Mouse (Mus musculus) left cerebral cortex, postnatal 14 days (tissue): ENCODE measurements around the gene Cul3. TPM values are rescaled to one million over a fixed set of nuclear protein-coding genes. Genes with fewer than 3 reads are reported as not detected.
A peak's percentile ranks its signal among the peaks of the same experiment; 100 is the strongest.

Experiments
- DNase-seq, 2 experiments: peaks; one replicate each; pipeline ENCODE4 v3.0.0; 2021 to 2022; ENCODE audit warnings: low spot score in 2 of 2, mixed read lengths in 1 of 2
- intact Hi-C: fragments of 180-260 bp; cut with DNase I; formaldehyde crosslinking; loops from one replicate; pipeline ENCODE4 v1.15.1; 2025
- total RNA-seq, 2 experiments: library from RNA; stranded (reverse); gene quantifications; 2 replicates each; pipeline ENCODE4 v1.2.3; 2021

Cul3 gene
- total RNA-seq, 2 experiments from 2014 or later, result 121 to 138 TPM

DNA sequence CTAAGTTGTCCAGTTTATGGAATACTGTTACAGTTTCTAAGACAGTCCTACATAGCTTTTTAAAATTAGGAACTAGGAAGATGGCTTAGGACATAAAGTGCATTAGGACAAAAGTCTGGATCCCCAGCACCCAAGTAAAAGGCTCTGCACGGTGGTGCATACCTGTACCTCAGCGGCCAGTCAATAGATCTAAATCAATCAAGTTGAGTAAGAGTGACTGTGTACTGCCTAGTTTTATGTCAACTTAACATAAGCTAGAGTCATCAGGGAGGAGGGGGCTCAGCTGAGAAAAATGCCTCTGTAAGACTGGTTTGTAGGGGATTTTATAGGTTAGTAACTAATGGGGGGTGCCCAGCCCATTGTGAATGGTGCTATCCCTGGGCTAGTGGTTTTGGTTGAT is 9.3 kb downstream of the Cul3 start:
- no peak for DNase-seq
- intact Hi-C loops, result no loop called here

DNA sequence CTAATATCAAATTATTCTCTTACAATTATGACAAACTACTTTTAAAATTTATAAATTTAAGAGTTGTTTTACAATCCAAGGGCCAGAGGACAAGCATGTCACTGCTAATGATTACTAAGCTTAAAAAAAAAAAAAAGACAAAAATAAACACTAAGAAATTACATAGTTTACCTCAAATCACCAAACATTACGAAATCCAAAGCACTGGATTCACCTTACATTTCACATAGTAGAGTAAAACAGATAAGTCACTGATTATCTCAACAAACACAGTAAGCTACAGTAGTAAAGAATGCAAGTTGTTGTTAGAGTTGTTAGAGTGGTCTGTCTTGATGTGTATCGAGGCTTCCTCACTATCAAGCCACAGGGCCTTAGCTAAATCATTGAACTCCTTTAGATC is 14.5 kb downstream of the Cul3 start:
- no peak for DNase-seq
- intact Hi-C loops, result no loop called here

DNA sequence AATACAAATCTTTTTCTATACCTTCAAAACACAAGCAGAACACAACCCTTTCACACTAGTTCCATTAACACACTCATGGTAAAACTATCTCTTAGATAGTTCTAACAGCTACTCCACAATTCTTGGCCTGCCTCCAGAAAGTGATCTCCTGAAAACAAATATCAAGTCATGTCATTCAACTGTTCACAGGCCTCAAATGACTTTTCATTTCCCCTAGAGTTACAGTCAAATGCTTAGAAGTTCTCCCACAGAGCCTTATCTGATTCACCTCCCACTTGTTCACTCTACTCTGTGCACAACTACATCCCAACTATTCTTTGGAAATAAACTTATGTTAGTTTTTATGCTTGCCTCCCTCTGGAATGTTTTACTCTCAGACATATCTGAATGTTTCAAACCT is 15.9 kb downstream of the Cul3 start:
- intact Hi-C loops, result no loop called here
- DNase-seq, result no peak

DNA sequence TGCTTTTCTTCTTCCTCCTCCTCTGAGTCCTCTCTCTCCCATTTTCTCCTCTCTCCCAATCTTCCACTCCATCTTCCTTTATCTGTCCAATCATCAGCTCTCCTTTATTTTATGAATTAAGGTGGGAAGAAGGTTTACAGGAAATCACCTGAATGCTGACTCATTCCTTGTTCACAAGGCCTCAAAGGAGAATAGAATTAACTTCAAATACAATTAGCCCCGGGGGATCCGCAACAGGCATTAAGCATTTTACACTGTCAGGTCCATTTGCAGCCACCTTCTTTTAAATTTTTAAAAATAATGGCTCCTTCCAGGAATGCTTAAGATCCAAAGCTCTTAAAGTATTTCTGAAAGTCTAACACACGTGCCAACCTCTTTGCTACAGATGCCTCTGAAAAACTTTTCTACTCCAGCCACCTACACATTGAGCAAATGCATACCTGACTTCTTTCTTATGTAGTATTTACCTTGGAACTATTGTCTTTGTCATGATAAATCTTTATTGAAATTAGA is 24.7 kb downstream of the Cul3 start:
- intact Hi-C loops, result no loop called here
- no peak for DNase-seq

DNA sequence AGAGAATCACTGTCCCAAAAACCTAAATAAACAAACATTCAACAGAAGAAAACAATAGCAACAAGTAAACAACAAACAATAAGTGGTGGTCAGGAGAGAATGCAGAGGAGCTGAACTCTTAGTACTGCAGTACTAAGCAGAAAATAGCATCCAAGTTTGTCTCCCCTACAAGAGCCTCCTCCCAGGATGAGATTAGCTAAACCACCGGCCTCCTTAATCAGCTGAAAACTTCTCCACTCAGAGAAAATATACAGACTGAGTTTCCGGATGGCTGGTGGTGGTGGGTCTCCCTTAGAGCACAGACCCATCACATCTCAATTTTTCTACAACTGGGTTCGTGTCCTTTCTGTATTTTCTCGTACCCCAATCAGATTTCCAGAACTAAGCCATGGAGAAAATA is 47.0 kb downstream of the Cul3 start:
- no peak for DNase-seq
- intact Hi-C loops, result no loop called here

DNA sequence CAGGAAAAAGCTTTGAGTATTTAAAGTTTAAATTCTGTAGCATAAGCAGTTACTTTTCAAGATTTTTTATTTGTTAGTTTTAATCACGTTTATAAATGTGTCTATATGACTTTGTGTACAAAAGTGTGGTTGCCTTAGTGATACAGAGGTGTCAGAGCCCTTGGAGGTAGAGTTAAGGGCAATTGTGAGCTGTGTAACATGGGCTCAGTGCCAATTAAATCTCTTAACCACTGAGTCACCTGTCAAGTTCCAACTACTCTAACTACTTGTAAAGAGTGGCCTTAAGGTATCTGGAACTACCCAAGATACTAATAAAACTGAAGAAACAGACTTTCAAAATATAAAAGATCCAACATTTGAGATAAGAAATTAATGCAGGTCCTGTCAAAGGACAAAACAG is 61.5 kb downstream of the Cul3 start:
- DNase-seq, result no peak
- intact Hi-C loops, result no loop called here

DNA sequence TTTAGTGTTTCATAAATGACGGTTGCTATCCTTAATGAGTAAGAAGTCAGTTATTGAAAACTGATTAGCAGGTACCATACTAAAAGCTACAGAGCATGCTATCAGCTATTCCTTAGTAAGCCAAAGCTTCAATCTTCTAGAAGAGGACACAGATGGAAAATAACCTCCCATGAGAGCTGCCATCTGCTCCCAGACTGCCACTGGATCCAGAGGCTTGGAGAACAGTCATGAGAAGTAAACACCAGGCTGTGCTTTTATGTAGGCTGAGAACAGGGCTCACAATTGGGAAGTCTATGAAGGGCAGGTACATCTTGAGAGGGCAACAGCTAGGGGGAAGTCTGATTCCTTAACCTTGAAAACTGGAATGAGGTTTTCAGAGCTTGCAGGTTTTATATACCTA is 79.8 kb downstream of the Cul3 start:
- DNase-seq, result no peak
- intact Hi-C loops, result no loop called here

DNA sequence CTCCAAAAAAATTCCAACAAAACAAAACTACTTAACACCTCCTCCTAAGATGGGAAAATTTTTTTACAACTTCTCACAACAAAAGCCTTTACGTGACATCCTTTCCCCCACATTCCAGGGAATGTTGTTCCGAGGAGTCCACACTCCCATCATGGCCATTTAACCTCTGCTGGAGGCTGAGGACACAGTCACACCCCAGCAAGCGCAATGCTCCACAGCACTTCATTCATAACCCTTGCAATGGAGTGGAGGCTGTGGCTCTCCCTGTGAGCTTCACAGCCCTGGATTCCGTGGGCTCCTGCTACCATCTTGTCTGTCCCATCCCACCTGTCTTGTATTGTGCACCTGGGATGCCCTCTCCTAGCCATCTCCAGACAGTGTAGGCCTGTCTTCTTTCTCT is 81.6 kb downstream of the Cul3 start:
- no peak for DNase-seq
- intact Hi-C loops, result no loop called here

DNA sequence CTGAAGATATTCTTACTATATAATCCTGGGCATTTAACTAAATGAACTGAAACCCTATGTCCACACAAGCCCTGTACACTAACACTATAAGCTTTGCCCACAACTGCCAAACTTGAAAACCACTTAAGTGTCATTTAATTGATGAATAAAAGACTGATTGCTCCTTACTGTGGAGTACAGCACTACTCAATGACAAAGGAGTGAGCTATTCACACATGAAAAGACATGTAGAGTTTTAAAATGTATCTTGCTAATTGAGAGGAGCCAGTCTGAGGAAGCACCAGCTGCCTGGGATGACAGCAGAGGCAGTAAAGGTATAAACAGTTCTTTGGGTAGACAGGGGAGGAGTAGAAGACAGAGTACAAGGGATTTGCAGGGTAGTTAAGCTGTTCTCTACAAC is 87.0 kb downstream of the Cul3 start:
- intact Hi-C loops, result no loop called here
- no peak for DNase-seq

DNA sequence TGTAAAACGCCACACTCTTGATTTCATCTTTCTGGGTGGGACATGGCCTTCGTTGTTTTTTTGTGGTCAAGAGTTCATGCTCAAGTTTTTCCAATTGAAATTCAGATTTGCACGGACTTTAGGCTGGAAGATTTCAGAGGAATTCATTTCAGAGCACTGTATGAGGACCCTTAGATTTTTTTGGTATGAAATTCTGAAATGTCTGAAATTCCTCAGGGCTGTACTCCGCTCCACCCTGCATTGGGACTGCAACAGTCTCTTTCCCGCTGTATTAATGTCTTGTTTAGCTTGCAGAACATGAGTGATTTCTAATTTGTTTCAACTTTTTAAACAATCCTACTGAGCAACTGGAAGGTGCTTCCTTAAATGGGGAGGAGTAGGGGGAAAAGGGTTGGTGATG is 90.0 kb downstream of the Cul3 start:
- DNase-seq, result no peak
- intact Hi-C loops, result no loop called here

DNA sequence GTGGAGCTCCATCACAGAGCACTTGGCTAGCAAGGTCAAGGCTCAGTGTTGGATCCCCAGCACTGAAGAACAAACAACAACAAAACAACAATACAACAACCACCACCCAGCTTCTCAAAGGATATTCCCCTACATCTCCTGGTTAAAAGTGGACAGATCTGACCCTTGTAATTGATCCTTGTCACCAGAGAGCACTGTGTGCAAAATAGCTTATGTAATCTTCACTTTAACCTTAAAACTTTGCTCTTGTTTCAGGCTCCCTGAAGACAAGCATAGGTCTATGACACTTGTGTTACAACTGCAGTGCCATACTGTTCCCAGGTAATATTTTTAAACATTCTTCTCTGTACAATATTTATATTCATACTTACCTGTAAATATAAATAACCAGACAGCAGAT is 93.1 kb downstream of the Cul3 start:
- DNase-seq, result no peak
- intact Hi-C loops, result no loop called here

DNA sequence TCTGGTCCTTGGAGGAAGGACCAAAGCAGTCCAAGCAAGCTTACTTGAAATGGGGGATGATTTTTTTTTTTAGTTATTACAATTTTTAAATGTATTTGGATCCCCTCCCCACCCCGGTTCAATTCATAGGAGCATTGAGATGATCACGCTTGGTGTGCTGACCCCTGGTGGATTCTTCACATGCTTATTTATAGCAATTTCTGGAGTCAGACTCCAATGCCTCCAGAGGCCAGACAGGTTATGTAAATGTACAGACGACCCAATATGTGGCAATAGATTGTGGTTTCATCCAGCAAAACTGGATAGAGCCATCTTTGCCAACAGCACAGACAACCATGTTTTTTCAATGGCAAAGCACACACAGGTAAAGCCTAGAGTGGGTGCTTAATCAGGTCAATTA is 96.2 kb downstream of the Cul3 start:
- intact Hi-C loops, result no loop called here
- DNase-seq, result no peak

DNA sequence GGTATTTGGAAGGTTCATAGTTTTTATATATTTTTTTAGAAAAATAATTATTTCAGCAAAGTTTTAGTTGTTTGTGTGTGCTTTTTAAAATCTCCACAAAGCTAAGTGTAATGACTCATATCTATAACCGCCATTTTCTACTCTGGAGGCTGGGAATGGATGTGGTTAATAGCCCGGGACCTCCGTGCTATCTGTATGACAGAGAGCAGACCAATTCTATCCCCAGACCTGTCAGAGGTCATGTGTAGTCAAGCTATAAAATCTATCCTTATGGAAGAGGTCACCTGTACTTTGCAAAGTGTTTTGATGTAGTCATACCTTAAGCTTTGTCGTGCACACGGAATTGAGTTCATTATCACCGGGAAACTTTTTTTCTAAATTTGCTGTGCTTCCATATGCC is 98.7 kb downstream of the Cul3 start:
- intact Hi-C loops, result no loop called here
- no peak for DNase-seq

DNA sequence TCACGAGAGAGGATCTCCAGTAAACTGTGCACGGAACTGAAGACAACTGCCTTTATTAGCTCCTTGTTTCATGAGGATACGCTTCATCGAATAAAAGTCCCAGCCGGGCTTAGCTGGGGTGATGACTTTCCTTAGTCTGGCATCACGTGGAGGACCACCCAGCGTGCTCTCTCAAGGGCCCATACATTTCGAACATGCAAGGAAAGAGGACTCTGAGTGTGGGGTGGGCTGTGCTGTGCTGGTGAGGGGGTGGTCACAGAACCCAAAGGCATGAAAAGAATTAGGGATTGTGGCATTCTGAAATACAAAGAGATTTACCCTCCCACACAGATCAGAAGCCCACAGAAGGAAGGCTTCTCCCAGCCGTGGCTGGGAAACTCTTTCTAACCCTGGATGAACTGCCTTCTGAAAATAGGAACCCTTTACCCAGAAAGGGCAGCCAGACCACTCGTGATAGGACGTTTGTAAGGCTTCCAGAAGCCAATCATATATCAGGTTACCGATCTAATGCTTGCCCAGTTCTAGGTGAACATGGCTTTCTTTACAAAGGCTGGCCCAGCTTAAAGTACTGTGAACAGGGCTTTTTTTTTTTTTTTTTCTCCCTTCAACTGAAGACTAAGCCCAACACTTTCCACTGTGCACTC is 100.1 kb downstream of the Cul3 start:
- no peak for DNase-seq
- intact Hi-C loops, result no loop called here

DNA sequence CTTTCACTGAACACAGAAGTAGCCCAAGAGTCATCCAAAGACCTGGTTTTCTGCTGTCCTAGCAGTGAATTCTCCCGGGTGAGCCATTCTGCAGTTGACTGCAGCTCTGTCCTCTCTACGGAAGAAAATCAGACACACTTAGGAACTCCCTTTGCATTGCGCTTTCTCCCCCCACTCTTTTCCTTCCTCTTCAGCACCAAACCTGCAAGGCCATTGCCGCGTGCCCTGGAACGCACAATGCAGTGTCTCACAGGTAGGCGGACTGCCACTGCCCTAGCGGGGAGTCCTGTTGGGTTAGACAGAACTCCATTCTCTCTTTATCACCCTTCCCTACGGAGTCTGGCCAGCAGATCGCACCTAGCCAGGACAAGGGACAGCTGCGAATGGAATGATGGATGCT is 100.8 kb downstream of the Cul3 start:
- no peak for DNase-seq
- intact Hi-C loops, result no loop called here

DNA sequence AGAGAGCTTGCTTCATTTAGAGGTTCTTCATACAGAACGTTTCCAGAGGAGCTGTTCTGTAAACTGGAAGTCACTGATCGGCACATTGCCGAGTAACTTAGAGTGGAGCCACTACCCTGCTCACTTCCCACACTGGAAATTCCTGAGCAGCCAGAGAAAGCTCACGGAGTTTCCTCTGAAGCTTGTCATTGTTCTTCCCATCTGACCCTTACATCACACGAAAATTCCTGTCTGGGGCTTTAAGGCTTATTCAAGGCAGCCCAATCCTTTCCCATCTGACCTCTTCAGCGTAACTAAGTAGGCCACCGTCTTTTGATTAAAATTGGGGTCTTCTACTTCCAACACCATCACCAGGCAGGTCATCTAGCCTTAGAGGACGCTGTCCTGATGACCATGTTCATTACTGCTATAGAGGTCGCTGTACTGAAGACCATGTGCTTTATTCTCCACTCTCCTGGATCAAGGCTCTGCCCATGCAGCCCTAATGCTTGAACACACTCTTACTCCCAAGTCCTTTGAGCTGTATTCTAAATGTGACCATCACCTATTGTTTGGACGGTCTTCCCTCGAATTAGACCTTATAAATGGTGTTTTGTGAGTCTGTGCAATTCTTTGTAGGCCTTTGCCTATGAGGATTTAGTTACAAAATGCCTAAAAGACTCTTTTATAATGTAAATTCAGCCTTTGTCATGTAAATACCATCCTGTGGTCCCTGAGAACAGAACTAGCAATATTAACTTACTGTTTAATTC is 103.2 kb downstream of the Cul3 start:
- no peak for DNase-seq
- intact Hi-C loops, result no loop called here

DNA sequence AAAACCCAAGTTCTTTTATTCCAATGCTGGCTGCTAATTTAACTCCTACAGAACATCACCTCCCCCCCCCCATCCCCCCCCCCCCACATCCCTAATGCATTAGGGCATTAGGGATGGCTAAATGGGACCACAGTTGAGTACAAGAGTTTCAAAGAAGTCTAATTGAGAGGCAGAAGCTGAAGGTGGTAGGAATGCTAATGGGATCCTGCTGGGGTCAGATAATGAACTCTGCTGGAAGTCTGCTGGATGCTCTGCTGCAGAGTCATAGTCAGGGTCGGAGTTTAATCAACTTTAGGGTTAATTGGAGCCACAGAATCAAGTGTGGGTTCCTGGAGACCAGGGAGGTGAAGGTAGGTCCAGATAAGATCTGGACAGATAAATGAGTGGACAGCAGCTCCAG is 104.2 kb downstream of the Cul3 start:
- intact Hi-C loops, result no loop called here
- no peak for DNase-seq

DNA sequence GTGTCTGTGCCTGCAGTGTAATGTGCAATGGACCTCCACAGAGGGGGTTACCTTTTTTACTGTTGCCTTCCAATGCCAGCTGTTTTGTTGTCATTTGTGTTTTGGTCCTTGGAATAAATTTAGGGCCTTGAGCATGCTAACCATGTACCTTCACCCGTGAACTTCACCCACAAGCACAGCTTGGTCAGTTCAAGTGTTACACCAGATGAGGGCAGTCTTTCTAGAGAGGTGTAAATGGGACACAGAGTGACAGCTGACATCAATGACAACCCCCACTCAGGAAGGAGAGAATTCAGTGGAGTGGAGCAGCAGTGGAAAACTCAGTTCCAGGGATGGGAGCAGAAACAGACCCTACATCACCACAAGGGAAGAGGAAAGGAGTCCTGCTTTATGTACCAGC is 109.7 kb downstream of the Cul3 start:
- DNase-seq, result no peak
- intact Hi-C loops, result no loop called here

DNA sequence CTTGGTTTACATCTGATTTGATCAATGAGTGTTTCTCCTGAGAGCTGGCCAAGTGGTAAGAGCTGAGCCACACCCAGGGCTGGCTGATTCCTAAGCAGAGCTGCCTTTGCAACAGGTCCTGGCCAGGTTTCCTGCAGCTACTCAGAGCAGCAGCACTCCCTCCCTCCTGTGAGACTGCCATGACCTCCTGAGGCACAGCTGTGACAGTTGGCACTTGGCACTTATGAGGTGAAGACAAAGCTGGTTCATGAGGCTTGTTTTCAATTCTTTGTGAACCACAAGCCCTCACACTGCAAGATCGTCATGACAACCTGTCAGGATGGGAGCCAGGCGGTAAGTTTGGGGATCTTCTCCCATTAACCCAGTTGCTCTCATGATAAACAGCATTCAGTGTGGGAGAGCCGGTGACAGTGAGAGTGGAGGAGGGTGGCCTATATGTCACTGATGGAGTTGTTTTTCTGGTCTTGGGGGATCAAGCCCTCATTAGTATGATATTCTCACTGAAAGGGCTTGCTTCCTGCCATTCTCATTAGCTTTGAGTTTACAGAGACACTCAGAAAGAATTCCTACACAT is 115.4 kb downstream of the Cul3 start:
- peak in 1 of 2 experiments; percentile 9 for DNase-seq
- intact Hi-C loops, result no loop called here

DNA sequence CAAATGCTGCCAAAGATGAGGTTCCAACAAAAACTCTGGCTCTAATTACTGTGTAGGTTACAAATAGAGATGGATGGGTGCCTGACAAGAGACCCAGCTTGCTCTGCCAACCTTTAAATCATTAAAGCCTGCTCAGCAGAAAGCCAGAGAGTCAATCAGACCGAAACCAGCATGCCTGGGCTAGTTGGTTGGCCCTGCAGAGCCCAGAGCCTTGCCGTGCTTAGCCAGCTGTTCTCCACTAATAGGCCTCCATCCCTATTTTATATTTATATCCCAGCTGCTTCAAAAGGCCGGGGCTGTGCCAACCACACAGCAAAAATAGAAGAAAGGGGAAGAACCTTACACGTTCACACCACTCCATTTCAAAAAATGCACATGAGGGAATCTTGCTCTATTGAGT is 119.1 kb downstream of the Cul3 start:
- no peak for DNase-seq
- intact Hi-C loops, result no loop called here

DNA sequence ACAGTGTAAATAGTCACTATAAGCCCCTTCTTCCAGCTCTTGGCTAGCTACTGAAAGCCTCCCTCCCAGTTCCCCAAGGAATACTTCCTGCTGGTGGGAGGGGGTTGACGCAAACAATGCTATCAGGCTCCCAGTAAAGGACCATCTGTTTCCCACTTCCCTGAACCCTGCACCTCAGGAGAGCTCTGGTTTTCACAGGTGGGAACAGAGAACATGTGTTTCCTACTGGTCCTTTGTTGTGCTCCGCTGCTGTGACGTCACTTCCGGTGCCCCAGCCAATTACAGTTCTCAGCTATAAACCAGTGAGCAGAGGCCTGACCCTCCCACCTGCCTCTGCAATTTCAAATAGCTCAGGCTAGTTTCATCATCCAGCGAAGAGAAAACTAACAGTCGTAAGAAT is 122.0 kb downstream of the Cul3 start, which contains the start of gene Fam124b:
Gene Fam124b, minus strand, starts transcription at position 206 of the 400 bp plus-strand sequence.
- intact Hi-C loops, result no loop called here
- no peak for DNase-seq
